Mouse (Mus musculus) mouse trophoblast stem cell (cell line): Measurements from ENCODE around the gene Chrm3.

Experiments
- in situ Hi-C, 2 experiments: fragments of 300-500 bp; cut with MseI, MboI; formaldehyde crosslinking; loops; 2 replicates in 1 of 2; 3 replicates in 1 of 2; pipeline ENCODE4 v1.15.1; 2025

Gene Chrm3

GRCm38 (mm10) chr13:9995852-9996251 is 364.8 kb downstream of the Chrm3 start:
- in situ Hi-C loops = no loop called here

- in situ Hi-C loops = no loop called here
These were observed 367.1 kb downstream of the Chrm3 start for GRCm38 (mm10) chr13:9993571-9993970.

DNA sequence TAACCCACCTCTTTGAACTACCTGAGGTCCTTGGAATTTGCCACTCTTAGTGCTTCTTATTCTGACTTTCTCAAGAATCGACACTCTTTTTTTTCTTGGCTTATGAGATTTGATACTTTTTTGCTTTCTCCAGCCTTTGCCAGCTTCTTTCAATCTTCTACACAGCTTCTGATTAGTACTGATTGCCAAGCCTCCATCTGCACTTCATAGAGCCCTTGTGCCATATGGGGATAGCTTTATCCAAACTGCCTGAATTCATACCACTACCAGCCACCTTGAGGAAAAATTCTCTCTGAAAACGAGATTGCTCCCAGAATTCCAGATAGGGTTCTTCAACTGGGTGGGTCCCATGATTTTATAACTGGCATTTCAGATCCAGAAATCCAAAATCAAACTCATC is 368.0 kb downstream of the Chrm3 start:
- in situ Hi-C loops = no loop called here

GRCm38 (mm10) chr13:9985648-9986047 is 375.0 kb downstream of the Chrm3 start:
- in situ Hi-C loops = no loop called here

DNA sequence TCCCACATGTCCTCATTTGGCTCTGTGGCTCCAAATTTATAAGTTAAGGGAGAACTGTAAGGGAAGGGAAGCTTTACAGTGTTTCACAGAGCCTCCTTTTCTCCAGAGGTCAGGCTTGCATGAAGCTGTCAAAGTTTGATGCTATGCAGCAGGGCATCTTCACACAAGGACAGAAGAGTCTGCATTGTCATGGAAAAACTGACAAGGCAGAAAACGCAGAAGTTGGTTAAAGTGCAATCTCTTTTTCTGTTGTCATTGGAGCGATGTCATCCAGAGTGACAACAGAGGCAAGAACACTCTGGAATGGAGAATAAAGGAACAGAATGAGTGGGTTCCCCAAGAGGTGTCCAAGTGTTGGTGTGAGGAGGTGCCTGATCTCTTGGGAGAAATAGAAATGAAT is 377.4 kb downstream of the Chrm3 start:
- in situ Hi-C loops = no loop called here

DNA sequence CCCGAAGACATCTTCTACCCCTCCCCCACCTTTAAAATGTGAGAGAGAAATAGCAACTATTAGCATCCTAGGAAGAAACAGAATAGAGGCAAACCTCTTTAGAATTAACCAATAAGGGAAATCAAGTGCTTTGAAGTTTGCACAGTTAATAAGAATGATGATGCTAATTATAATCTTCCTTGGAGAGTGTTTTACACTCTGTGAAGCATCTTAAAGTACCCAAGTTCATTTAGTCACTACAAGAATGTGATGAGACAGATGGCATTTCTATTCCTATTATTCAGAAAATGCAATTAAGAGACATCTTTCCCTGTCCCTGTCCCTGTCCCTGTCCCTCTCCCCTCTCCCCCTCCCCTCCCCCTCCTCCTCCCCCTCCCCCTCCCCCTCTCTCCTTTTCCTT is 382.9 kb downstream of the Chrm3 start:
- in situ Hi-C loops = no loop called here

GRCm38 (mm10) chr13:9973742-9974321 is 386.8 kb downstream of the Chrm3 start:
- in situ Hi-C loops = no loop called here

DNA sequence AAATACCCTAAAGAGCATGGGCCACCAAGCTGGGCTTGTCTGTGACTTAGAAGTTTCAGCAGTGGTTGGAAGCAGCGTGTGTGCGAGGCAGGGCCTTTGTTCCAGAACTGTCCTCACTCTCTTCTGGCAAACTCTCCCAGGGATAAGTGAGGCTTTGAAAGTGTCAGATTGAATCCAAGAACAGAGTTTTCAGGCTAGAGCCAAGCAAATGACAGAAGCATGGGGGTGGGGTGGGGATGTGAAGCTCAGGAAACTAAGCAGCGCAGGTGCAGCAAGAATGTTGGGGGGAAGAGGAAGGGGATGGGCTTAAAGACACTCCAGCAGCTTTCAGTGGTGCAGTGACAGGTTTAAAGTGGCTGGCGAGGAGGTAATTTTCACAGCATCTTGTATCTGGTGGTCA is 388.8 kb downstream of the Chrm3 start:
- in situ Hi-C loops = no loop called here

DNA sequence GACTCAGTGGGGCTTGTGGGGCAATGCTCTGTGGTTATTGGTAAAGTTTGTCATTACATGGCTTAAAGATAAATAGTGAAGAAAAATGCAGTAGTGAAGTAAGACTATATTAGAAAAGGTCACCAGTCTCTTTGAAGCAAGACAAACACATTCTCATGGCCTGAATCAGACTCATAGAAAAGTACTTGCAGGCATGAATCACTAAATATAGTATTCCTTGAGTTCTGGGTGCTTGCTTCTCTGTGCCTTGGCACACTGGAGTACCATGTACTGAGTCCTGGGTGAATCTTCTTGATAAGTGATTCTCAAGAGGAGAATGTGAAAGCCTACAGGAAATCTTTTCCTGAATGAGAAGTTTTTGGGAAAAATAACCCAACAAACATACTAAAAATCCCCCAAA is 408.0 kb downstream of the Chrm3 start:
- in situ Hi-C loops = no loop called here

GRCm38 (mm10) chr13:9951376-9951775 is 409.3 kb downstream of the Chrm3 start:
- in situ Hi-C loops = no loop called here

GRCm38 (mm10) chr13:9949091-9949490 is 411.6 kb downstream of the Chrm3 start:
- in situ Hi-C loops = no loop called here

DNA sequence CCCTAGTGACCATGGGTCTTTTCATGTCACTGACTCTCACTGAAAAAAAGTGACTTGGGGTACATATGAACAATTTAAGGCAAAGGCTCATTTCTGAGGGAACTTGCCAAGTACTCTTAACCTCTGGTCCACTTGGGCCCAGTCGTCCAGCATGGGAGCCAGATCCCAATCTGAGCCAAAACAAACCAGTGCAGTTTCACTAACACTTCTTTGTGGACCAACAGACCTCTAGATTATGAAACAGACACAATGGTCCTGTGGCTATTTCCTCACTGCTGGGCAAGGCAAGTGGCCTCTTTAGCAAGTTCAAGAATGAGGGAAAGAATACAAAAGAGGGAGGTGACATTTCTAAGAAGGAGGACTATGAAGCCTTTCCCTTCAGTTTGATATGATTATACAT is 420.5 kb downstream of the Chrm3 start:
- in situ Hi-C loops = no loop called here

DNA sequence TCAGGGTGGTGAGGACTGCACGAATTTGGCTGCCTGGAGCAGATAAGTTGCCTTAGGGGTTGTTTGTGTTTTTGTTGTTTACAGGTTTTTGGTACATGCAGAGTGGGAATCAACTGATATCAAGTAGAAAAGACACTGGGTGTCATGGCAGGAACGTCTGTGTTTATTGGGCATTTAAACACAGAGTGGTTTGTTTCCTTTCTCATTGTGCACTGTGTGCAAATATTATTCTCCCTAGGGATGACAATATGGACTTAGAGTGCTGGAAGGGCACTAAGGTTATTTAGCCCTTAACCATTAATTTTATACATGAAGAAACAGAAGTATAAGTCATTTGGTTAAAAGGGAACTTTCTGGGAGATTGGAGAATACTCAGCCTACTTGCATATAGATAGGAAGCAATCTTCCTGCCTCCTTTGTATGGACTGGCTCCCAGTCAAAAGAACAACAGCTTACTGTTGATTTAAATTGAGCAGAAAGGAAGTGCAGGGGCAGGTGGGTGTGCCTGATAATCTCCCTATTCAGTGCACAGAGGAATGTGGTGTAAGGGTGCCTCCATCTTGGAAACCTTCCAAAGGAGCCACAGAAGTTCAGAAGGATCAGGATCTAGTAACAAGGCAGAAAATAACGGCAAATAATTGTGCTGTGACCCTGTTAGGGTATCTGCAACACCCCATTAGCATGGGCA is 421.7 kb downstream of the Chrm3 start:
- in situ Hi-C loops = no loop called here

DNA sequence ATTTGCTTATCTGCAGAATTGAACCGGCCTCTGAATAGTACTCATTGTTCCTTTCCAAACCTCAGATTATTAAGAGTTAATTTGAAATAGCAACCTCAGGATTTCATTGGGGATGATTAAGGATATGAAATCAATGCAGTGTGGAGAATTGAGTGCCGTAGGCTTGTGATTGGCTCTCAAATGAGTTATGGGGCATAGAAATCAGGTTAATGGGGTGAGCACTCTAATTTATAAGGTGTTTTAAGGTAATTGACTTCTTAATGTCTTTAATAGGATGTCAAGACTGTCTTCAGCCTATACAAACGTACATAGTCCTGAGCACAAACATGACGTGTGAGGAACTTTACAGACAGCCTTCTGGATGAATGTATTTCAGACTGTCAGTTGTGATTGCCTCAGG is 427.9 kb downstream of the Chrm3 start:
- in situ Hi-C loops = no loop called here

GRCm38 (mm10) chr13:9930606-9931005 is 430.0 kb downstream of the Chrm3 start:
- in situ Hi-C loops = no loop called here

DNA sequence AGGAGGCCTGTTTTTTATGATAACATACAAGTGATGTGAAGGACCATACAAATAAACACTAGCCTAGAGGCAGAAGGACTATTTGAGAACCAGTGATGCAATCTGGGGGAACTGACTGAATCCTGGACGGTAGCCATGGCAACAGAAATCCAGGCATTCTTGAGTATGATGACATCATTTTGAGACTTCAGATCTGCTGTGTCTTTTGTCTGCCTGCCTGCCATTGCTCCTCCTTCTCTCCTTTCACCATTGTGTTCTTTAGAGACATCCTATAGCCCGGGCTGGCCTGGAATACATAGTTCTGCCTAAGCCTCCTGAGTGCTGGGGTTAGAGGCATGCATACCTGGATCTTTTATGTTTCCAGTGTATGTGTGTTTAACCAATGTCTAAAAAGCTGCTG is 430.7 kb downstream of the Chrm3 start:
- in situ Hi-C loops = no loop called here

DNA sequence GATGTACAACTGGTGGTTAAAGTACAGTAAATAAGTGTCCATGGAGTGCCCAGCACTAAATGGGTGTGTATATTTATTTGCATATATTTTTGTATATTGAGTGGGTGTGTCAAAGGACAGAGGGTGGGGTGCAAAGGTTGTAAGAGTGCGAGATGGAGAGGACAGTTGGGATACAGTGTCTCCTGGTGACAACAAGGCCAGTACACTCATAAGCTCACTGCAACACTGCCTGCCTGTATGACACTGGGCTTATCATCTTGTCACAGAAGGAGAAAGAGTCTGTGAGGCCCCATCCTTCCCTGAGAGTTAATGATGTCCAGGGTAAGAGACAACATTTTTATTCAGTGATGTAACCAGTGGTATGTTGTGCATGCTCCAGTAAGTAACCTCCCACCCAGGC is 439.5 kb downstream of the Chrm3 start:
- in situ Hi-C loops = no loop called here

DNA sequence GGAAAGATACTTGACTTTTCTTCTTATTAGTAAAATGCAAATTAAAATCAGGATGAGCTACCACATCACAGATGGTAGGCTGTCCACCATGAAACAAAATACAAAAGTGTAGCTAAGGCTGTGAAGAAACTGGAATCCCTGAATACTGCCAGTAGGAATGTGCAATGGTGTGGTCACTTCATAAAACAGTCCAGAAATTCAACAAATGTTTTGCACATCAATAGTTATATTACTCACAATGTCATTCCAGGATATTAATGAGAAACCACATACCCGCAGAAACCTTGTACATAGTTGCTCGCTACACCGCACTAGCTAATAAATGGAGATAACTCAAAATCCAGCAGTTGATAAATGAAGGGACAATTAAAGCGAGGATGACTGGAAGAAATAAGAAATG is 447.9 kb downstream of the Chrm3 start:
- in situ Hi-C loops = no loop called here

- in situ Hi-C loops = no loop called here
These were observed 451.9 kb downstream of the Chrm3 start for GRCm38 (mm10) chr13:9908707-9909106.

- in situ Hi-C loops = no loop called here
These were observed 453.4 kb downstream of the Chrm3 start for GRCm38 (mm10) chr13:9907202-9907601.

DNA sequence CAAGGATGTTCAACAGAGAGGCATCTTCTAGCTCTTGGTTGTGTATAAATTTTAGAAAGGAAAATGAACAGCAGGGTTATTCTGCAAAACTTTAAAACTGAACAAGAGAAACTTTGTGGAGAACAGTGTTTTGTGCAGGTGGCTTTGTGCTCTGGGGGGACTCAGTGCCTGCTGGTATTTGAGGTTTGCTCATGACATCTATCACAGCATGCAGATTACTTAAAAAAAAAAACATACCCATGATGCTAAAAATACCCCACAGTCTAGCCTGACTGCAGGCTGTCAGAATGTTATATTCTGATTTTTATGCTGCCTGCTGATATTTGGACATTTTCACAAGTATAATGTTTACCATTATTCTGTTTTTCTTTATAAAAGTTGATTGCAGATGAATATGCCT is 456.2 kb downstream of the Chrm3 start:
- in situ Hi-C loops = no loop called here

- in situ Hi-C loops = no loop called here
These were observed 459.8 kb downstream of the Chrm3 start for GRCm38 (mm10) chr13:9900653-9901385.
